Mouse (Mus musculus) fibroblast of lung, adult 2 months (primary cell): ENCODE results near the gene Tmco4.

Experiments used
- DNase-seq: peaks from one replicate; pipeline ENCODE4 v3.0.0-alpha.2; 2011; ENCODE audit warnings: low read depth

Gene Tmco4

GRCm38 (mm10) chr4:139092356-139093195, 119.9 kb downstream of the Tmco4 start, which contains the start of gene Nbl1:
Nbl1 (minus strand) TSS chr4:139092993.
- DNase-seq = no peak

DNA sequence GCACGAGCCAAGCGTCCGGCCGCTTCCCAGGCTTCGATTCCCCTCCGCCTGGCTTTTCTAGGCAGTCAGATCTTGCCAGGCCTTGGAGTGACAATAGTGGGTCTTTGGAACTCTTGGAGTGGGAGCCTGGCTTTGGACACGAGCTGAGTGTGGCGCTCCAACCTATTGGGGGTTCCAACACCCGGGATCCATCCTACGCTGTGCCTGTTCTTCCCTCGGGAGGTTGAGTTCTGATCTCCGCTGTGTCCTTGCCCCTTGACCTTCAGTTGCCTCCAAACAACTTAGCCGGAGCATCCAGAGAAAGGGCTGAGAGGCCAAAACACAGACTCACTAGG, 120.5 kb downstream of the Tmco4 start:
- DNase-seq = no peak

DNA sequence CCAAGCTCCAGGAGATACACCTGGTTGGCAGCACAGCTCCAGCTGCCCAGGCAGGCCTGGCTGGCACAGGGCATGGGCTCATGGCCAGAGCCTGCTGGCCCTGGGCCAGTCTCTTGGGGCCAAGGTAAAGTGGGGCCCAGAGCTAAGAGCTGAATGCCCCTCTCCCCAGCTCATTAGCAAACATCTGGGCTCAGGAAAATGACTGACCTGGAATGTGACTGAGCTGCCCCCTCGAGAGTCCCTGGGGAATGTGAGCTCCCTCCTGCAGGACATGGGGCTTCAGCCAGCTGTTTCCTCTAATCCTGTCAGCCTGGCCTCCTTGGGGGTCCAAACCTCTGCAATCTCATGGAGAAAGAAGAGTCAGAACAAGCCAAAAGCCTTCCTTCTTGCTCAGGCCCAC, 122.7 kb downstream of the Tmco4 start:
- DNase-seq = no peak

DNA sequence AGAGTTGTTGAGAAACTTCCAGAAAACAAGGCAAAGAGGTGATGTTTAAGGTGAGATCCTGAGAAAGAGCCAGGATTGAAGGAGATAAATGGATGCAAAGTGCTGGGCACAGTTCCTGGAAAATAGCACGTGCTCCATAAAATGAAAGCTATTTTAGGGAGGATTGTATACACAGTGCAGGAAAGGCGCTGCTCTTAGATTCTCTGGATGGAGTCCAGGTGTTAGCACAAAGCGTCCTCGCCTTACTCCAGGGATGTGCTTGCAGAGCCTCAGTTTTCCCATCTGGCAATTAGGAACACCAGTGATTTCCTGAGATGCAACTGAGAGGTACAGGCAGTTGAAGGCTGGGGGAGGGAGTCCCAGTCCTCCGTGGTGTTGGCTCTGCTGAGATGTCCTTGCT, 123.5 kb downstream of the Tmco4 start:
- no peak for DNase-seq

GRCm38 (mm10) chr4:139100326-139100725, 127.6 kb downstream of the Tmco4 start:
- DNase-seq = no peak

GRCm38 (mm10) chr4:139101546-139101945, 128.9 kb downstream of the Tmco4 start:
- no peak for DNase-seq

DNA sequence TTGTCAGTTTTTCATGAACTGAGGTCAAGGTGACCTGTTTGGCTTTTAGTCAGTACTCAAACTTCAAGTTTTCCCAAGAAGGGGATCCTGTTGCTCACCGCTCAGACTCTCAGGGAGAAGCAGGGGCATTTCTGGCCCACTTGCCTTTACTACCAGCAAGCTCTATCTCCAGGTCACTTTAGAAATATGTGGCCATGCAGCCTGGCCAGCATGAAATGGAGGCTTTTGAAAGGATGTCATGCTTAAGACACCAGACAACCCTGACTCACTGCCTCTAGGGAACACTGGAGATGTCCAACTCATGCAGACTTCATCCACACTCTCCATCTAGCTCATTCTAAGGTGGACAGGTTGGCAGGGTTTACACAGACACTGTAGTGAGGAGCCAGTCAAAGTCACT, 132.8 kb downstream of the Tmco4 start:
- DNase-seq = no peak
